Mouse (Mus musculus) heart, embryonic 14.5 days (tissue): ENCODE results near the gene Pde1b. TPM values are rescaled to one million over a fixed set of nuclear protein-coding genes. Genes with fewer than 3 reads are reported as not detected.

Experiments used
- ATAC-seq: fragments of 200-750 bp; cut with Nextera tagmentation; 2 replicates; pipeline ENCODE4 v1.8.0; 2017; ENCODE audit warnings: low read depth, moderate TSS enrichment; ENCODE audit not compliant: insufficient number of reproducible peaks, insufficient read depth, low FRiP score
- H3K27ac ChIP-seq, 2 experiments: fragments of 200-500 bp in 1 of 2; fragments of 300-500 bp in 1 of 2; sonication (generic) in 1 of 2; replicated peaks in 1 of 2; 2 replicates each; pipeline ENCODE4 v1.5.1; 2012 to 2014; ENCODE audit warnings: low read depth in 2 of 2, low read length in 2 of 2, control low read depth in 1 of 2, mild to moderate bottlenecking in 1 of 2, mixed read lengths in 1 of 2; ENCODE audit not compliant: control insufficient read depth in 1 of 2, insufficient read depth in 1 of 2
- H3K27me3 ChIP-seq: fragments of 300-500 bp; sonication (generic); 2 replicates; pipeline ENCODE4 v1.6.1; 2014; ENCODE audit warnings: mild to moderate bottlenecking, low read length, control low read depth; ENCODE audit not compliant: control insufficient read depth, insufficient read depth
- H3K36me3 ChIP-seq: fragments of 300-500 bp; sonication (generic); 2 replicates; pipeline ENCODE4 v1.6.1; 2014; ENCODE audit warnings: mild to moderate bottlenecking, control low read depth, low read length, mixed read lengths; ENCODE audit not compliant: control insufficient read depth, insufficient read depth
- H3K4me1 ChIP-seq, 2 experiments: fragments of 200-500 bp in 1 of 2; fragments of 300-500 bp in 1 of 2; sonication (generic) in 1 of 2; 2 replicates each; pipeline ENCODE4 v1.6.1; 2012 to 2014; ENCODE audit warnings: low read length in 2 of 2, control low read depth in 1 of 2, mixed read lengths in 1 of 2; ENCODE audit not compliant: control insufficient read depth in 2 of 2, insufficient read depth in 2 of 2
- H3K4me2 ChIP-seq: fragments of 300-500 bp; sonication (generic); 2 replicates; pipeline ENCODE4 v1.6.1; 2014; ENCODE audit warnings: mild to moderate bottlenecking, low read length
- H3K4me3 ChIP-seq, 2 experiments: fragments of 200-500 bp in 1 of 2; fragments of 300-500 bp in 1 of 2; sonication (generic) in 1 of 2; 2 replicates each; pipeline ENCODE4 v1.5.1; 2012 to 2014; ENCODE audit warnings: low read length in 2 of 2, mild to moderate bottlenecking in 2 of 2, control low read depth in 1 of 2, low read depth in 1 of 2, moderate library complexity in 1 of 2; ENCODE audit not compliant: control insufficient read depth in 1 of 2, insufficient read depth in 1 of 2
- H3K9ac ChIP-seq: fragments of 300-500 bp; sonication (generic); 2 replicates; pipeline ENCODE4 v1.6.1; 2014; ENCODE audit warnings: mild to moderate bottlenecking, low read length
- H3K9me3 ChIP-seq: fragments of 300-500 bp; sonication (generic); 2 replicates; pipeline ENCODE4 v1.6.1; 2016; ENCODE audit warnings: low read length, control low read depth; ENCODE audit not compliant: control insufficient read depth
- WGBS: fragments of 180-500 bp; shearing (Covaris S2); extraction: QIAGEN DNeasy Blood & Tissue Kit; methylation state at CpG from one replicate; pipeline ENCODE4 v1.1.7; 2014; 5-methylcytosine and 5-hydroxymethylcytosine counted together
- polyA plus RNA-seq: library from polyadenylated mRNA; unstranded; fragments of >200 nt; fragmentation: Nextera tagmentation; extraction: Ambion mirVana; gene quantifications from 2 replicates; pipeline ENCODE4 v1.2.1, GENCODE M21; 2014

Gene Pde1b
- polyA plus RNA-seq, 1 experiment from 2014 or later: 3.7 TPM

GRCm38 (mm10) chr15:103473769-103474168 lies 29.1 kb upstream of the Pde1b start:
- no peak for ATAC-seq
- Histone ChIP-seq H3K4me2 (no peak overlapping the region), H3K9ac (no peak overlapping the region), H3K4me3 (no peak overlapping the region), H3K9me3 (no peaks in the 10 kb centered on the region), H3K27ac (no peak overlapping the region), H3K36me3 (no peaks in the 10 kb centered on the region), H3K27me3 (no peaks in the 10 kb centered on the region), H3K4me1 (peaks cover 0 to 8% of the 10 kb centered on the region in 2 experiments; a peak in 2 of 4 replicates)
- 87% methylated on average over 5 of the region's 5 CpGs for WGBS

GRCm38 (mm10) chr15:103479080-103479606 lies 23.7 kb upstream of the Pde1b start:
- H3K36me3 ChIP-seq: no peaks in the 10 kb centered on the region
- WGBS: 47% methylated on average over 1 of the region's 1 CpGs
- no peaks in the 10 kb centered on the region; the same call in 1 of the 2 replicates for H3K27me3 ChIP-seq
- no peak for ATAC-seq
- no peaks in the 10 kb centered on the region for H3K4me1 ChIP-seq
- no peaks in the 10 kb centered on the region for H3K9me3 ChIP-seq
- no peak overlapping the region for H3K27ac ChIP-seq
- H3K4me2 ChIP-seq: no peak overlapping the region
- no peak overlapping the region for H3K4me3 ChIP-seq
- H3K9ac ChIP-seq: no peak overlapping the region

- no peak for ATAC-seq
- no peaks in the 10 kb centered on the region; the same call in 1 of the 2 replicates for H3K27me3 ChIP-seq
- H3K9ac ChIP-seq: no peak overlapping the region
- no peak overlapping the region for H3K4me2 ChIP-seq
- H3K4me3 ChIP-seq: no peak overlapping the region
- no peak overlapping the region for H3K27ac ChIP-seq
- no peaks in the 10 kb centered on the region for H3K4me1 ChIP-seq
- H3K36me3 ChIP-seq: no peaks in the 10 kb centered on the region
- WGBS: 59% methylated on average over 2 of the region's 2 CpGs
- H3K9me3 ChIP-seq: no peaks in the 10 kb centered on the region
Observed at GRCm38 (mm10) chr15:103480129-103480528, 22.7 kb upstream of the Pde1b start.

GRCm38 (mm10) chr15:103482488-103482887 lies 20.3 kb upstream of the Pde1b start:
- Histone ChIP-seq H3K9ac (no peak overlapping the region), H3K36me3 (no peaks in the 10 kb centered on the region), H3K27ac (no peak overlapping the region), H3K4me3 (no peak overlapping the region), H3K4me1 (no peaks in the 10 kb centered on the region), H3K27me3 (no peaks in the 10 kb centered on the region; the same call in 1 of the 2 replicates), H3K4me2 (no peak overlapping the region), H3K9me3 (no peaks in the 10 kb centered on the region)
- no peak for ATAC-seq
- 0% methylated on average over 1 of the region's 1 CpGs for WGBS

- no peaks in the 10 kb centered on the region for H3K36me3 ChIP-seq
- no peaks in the 10 kb centered on the region for H3K9me3 ChIP-seq
- no peaks in the 10 kb centered on the region for H3K4me1 ChIP-seq
- no peak overlapping the region for H3K4me2 ChIP-seq
- 34% methylated on average over 2 of the region's 2 CpGs for WGBS
- no peak overlapping the region for H3K4me3 ChIP-seq
- no peak for ATAC-seq
- H3K27me3 ChIP-seq: no peaks in the 10 kb centered on the region; the same call in 1 of the 2 replicates
- no peak overlapping the region for H3K27ac ChIP-seq
- no peak overlapping the region for H3K9ac ChIP-seq
Observed at GRCm38 (mm10) chr15:103484490-103484889, 18.3 kb upstream of the Pde1b start.

- WGBS: 66% methylated on average over 3 of the region's 3 CpGs
Observed at GRCm38 (mm10) chr15:103485106-103485505, 17.7 kb upstream of the Pde1b start.

GRCm38 (mm10) chr15:103486658-103487057 lies 16.2 kb upstream of the Pde1b start:
- ATAC-seq: no peak
- Histone ChIP-seq H3K9ac (no peak overlapping the region), H3K36me3 (no peaks in the 10 kb centered on the region), H3K4me2 (no peak overlapping the region), H3K27ac (no peak overlapping the region), H3K27me3 (no peaks in the 10 kb centered on the region; the same call in 1 of the 2 replicates), H3K9me3 (no peaks in the 10 kb centered on the region), H3K4me3 (no peak overlapping the region), H3K4me1 (no peaks in the 10 kb centered on the region)
- WGBS: 55% methylated on average over 1 of the region's 1 CpGs

More at GRCm38 (mm10) chr15:103485106-103485505, 17.7 kb upstream of the Pde1b start:
- H3K4me1 ChIP-seq: no peaks in the 10 kb centered on the region
- no peak overlapping the region for H3K4me2 ChIP-seq
- H3K9me3 ChIP-seq: no peaks in the 10 kb centered on the region
- no peak for ATAC-seq
- no peaks in the 10 kb centered on the region for H3K36me3 ChIP-seq
- no peak overlapping the region for H3K27ac ChIP-seq
- H3K9ac ChIP-seq: no peak overlapping the region
- no peaks in the 10 kb centered on the region; the same call in 1 of the 2 replicates for H3K27me3 ChIP-seq
- no peak overlapping the region for H3K4me3 ChIP-seq

- H3K36me3 ChIP-seq: no peaks in the 10 kb centered on the region
- 37% methylated on average over 4 of the region's 4 CpGs for WGBS
- ATAC-seq: no peak
- no peak overlapping the region for H3K4me2 ChIP-seq
- H3K4me3 ChIP-seq: no peak overlapping the region
- H3K9ac ChIP-seq: no peak overlapping the region
- no peaks in the 10 kb centered on the region for H3K4me1 ChIP-seq
- no peaks in the 10 kb centered on the region; the same call in 1 of the 2 replicates for H3K27me3 ChIP-seq
- no peak overlapping the region for H3K27ac ChIP-seq
- no peaks in the 10 kb centered on the region for H3K9me3 ChIP-seq
Observed at GRCm38 (mm10) chr15:103488336-103488735, 14.5 kb upstream of the Pde1b start.
